Mouse (Mus musculus) lung, adult 2 months (tissue): ENCODE data around the gene Gm29797. TPM values are rescaled to one million over a fixed set of nuclear protein-coding genes. Genes with fewer than 3 reads are reported as not detected.

Source experiments
- DNase-seq: peaks from one replicate; pipeline ENCODE4 v3.0.0; 2022
- H3K4me1 ChIP-seq: fragments of 200-500 bp; 2 replicates; pipeline ENCODE4 v1.6.1; 2011; ENCODE audit warnings: low read length; ENCODE audit not compliant: control insufficient read depth, insufficient read depth
- H3K4me3 ChIP-seq: fragments of 200-500 bp; replicated peaks from 2 replicates; pipeline ENCODE3; 2011; ENCODE audit warnings: low read depth, mild to moderate bottlenecking, control low read depth, low read length; ENCODE audit errors: extremely low read depth
- CTCF ChIP-seq: fragments of 200-500 bp; IDR thresholded peaks from 2 replicates; pipeline ENCODE4 v1.5.1; 2011; ENCODE audit warnings: mild to moderate bottlenecking, low read length, control low read depth; ENCODE audit not compliant: insufficient read depth
- POLR2A ChIP-seq: fragments of 200-500 bp; IDR thresholded peaks from 2 replicates; pipeline ENCODE4 v1.6.1; 2011; ENCODE audit warnings: low read depth, mild to moderate bottlenecking, control low read depth, low read length, borderline replicate concordance; ENCODE audit errors: extremely low read depth
- WGBS: fragments of 180-500 bp; shearing (Covaris S2); methylation state at CpG from one replicate; pipeline ENCODE4 v1.1.7; 2018; 5-methylcytosine and 5-hydroxymethylcytosine counted together
- polyA plus RNA-seq: library from polyadenylated mRNA; depleted of rRNA; stranded (reverse); fragments of >200 nt; gene quantifications from 2 replicates; pipeline ENCODE4 v1.2.3, GENCODE M21; 2012

The Gm29797 gene
- polyA plus RNA-seq, 1 experiment = not detected

DNA sequence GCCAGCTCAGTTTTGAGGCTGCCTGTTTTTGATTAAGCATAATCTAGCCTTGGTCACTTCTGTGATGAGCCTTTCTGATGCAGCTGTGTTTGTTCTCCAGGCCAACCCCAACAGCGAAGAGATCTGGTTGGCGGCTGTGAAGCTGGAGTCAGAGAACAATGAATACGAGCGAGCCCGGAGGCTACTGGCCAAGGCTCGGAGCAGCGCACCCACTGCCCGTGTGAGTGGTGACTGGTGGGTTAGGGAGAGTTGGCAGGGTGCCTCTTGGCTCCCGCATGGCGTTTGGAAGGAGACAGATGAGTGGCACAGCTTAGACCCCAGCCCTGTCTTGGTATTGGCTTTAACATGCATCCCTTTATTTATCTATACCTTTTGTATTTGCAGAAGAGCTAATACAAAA is 7.9 kb upstream of the Gm29797 start:
- H3K4me1 ChIP-seq = no peaks in the 10 kb centered on the region
- TF ChIP-seq CTCF (no peak), POLR2A (no peak)
- WGBS = 88% methylated on average over 10 of the region's 10 CpGs
- no peak overlapping the region for H3K4me3 ChIP-seq
- DNase-seq = no peak

DNA sequence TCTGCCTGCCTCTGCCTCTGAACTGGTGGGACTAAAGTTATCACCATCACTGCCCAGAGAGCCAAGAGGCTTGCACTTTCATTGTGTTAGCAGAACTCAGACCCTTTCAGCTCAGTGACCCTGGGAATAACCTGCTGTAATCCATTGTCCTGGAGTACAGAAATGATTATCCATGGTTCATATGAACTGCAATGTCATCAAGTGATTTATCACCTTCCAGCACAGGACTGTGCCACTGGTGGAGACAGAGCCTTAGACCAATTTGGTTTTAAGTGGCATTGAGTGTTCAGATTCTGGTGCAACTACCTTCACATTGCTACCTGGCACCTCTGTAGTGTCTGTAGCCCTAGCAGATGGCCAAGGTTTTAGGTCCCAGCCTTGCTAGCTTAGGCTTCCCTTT is 3.8 kb upstream of the Gm29797 start:
- no peak overlapping the region for H3K4me3 ChIP-seq
- TF ChIP-seq POLR2A = no peak
- no peak for TF ChIP-seq CTCF
- H3K4me1 ChIP-seq = no peaks in the 10 kb centered on the region
- no peak for DNase-seq

DNA sequence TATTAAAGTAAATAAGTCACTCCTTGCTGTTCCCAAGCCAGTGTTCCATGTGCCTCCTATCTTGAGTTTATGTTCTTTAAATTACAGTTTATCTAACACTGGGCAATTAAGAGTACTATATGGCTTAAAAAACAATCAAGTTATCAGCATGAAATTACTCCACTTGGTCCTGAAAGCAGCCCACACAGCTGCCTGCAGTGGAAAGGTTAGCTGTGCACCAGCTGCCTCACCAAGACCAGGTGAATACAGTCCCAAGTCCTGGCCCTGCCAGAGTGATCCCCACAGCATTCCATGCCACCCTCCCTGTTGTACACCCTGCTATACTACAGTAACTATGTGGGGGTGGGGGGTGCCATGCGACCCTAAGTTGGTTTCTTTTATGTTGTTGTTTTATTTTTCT is 3.3 kb upstream of the Gm29797 start:
- no peak for DNase-seq
- H3K4me3 ChIP-seq = no peak overlapping the region
- WGBS = 100% methylated on average over 1 of the region's 1 CpGs
- H3K4me1 ChIP-seq = no peaks in the 10 kb centered on the region
- TF ChIP-seq CTCF (no peak), POLR2A (no peak)

DNA sequence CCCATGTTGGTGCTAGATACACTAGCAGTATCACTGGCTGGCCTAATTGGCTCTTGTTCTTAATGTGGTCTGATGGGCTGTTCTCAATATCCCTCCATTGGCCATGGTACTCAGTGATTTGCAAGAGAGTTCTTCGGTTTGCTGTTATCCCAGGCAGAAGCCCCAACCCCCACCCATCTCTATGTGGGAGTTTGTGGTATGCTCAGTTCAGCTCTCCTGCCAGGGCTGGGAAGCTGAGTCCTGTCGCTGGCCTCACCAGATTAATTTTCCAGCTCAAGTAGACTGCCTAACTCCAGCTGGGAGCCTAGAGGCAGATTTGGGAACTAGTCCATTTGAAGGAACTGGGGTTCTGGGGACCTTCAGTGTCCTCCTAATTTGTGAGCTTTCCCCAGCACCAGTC is 607 bp downstream of the Gm29797 start:
- no peak for DNase-seq
- TF ChIP-seq POLR2A (no peak), CTCF (no peak)
- H3K4me1 ChIP-seq = peaks cover 14% of the 10 kb centered on the region
- 78% methylated on average over 2 of the region's 2 CpGs for WGBS
- H3K4me3 ChIP-seq = no peak overlapping the region

DNA sequence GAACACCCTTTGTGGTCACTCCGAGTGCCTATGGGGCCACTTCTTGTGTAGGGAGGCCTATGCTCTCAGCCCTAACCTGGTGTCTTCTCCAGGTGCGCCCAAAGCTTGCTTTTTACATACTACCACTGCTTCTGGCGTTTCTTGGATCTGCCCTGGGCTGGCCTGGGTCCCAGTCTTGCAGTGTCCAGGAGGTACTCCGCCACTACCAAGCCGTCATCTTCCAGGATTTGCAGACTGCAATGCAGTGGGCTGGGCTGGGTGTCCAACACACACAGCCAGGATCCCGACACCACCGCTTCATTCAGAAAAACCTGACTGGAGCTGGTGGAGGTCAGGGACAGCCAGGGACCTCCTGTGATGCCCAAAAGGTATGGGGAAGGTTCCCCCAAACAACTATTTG is 1.7 kb downstream of the Gm29797 start:
- 81% methylated on average over 7 of the region's 7 CpGs for WGBS
- no peak overlapping the region for H3K4me3 ChIP-seq
- TF ChIP-seq CTCF (no peak), POLR2A (no peak)
- H3K4me1 ChIP-seq = peaks cover 22% of the 10 kb centered on the region
- DNase-seq = no peak

DNA sequence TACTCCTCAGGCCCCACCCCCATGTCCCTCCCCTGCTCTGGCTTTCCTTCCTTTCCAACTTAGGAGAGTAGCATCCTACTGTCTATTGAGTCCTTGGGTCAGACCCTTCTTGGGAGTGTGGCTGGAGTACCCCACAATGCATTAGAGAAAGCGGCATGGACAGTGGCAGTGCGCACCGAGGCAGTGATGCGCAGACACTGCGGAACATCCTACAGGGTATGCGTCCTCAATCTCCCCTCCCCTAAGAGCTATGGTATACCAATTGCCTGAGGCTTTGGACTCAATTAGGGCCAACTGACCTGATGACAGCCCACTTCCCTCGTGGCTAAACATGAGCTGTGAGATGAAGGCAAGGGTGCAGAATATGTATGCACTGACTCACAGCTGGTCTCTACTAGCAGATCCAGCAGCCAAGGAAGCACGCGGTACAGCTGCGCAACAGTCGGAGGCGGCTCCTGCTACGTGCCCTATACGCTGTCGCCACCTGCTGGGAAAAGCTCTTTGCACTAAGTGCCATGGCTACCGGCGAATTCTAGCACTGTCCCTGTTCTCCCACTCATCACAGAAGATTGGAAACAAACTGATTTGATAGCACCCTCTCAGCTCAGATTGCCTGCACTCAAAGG is 2.2 kb downstream of the Gm29797 start:
- Histone ChIP-seq H3K4me1 (peaks cover 24% of the 10 kb centered on the region), H3K4me3 (no peak overlapping the region)
- 37% methylated on average over 17 of the region's 17 CpGs for WGBS
- peak; percentile 55 for DNase-seq
- peak; percentile 57 for TF ChIP-seq CTCF
- no peak for TF ChIP-seq POLR2A

DNA sequence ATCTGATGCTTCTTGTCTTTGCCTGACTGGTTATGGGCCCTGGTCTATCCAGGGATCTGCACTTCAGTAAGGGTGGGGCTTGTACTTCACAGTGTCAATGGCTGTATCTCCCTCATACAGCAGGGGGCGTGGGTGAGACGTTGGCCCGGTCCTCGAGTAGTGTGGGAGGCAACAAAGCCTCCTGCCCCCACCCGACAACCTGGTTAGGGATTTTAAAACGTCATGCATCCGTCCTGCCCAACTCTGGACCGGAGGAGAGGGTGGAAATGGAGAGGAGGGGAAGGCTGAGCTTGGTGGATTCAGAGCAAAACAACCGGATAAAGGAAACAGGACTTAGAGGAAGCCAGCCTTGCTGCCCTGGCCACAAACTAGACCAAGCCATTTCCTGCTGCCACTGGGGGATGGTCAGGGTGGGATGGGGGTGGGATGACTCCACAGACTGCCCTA is 2.8 kb downstream of the Gm29797 start:
- Histone ChIP-seq H3K4me3 (no peak overlapping the region), H3K4me1 (peaks cover 24% of the 10 kb centered on the region)
- peak; percentile 82 for DNase-seq
- WGBS = 5% methylated on average over 9 of the region's 9 CpGs
- TF ChIP-seq CTCF = peak; percentile 88
- TF ChIP-seq POLR2A = no peak

DNA sequence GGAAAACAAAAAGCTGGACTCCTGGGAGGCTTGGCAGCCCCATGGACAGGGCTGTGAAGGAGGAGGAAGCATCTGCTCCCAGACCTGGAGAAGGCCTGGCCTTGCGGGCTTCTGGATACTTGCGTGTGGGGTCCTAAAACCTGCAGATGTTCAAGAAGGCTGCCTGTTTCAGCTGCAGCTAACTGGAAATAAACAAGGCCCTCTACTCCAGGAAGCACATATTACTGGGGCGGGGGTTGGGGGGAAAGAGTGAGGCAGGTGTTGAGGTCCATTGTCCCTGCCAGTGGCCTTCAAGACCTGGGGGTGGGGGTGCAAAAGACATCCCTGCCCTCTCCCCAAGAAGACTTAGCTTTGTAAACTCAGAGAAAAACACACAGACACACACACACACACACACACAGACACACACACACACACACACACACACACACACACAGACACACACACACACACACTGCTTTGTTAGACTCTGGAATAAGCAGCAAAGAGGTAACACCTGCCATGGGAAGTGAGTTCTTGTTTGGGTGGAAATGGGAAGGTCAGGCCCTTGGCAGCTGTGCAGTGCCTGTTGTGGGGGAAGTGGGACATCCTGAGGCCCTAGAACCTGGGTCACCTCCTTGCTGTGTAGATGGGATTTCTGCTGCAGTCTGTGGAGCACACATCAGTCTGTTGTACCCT is 5.9 kb downstream of the Gm29797 start:
- no peak for DNase-seq
- peaks cover 24% of the 10 kb centered on the region for H3K4me1 ChIP-seq
- H3K4me3 ChIP-seq = no peak overlapping the region
- WGBS = 59% methylated on average over 3 of the region's 3 CpGs
- TF ChIP-seq POLR2A = no peak
- TF ChIP-seq CTCF = no peak

DNA sequence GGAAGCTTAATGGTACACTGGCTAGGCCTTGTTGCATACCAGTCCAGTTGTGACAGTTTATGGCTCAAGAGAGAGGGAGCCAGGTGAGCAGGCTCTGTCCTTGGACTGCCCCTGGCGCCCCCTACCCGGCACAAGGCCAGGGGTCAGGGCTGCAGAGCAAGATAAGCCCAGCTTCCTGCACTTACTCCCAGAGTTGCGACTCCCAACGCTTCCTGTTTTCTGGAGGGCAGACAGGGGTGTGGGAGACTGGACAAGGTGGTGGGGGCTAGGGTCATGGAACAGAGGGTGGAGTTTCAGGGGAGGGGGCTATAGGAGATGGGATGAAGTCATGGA is 6.4 kb downstream of the Gm29797 start:
- WGBS = 24% methylated on average over 4 of the region's 4 CpGs
- no peak for TF ChIP-seq POLR2A
- no peak for TF ChIP-seq CTCF
- Histone ChIP-seq H3K4me3 (no peak overlapping the region), H3K4me1 (peaks cover 24% of the 10 kb centered on the region)
- peak; percentile 59 for DNase-seq

DNA sequence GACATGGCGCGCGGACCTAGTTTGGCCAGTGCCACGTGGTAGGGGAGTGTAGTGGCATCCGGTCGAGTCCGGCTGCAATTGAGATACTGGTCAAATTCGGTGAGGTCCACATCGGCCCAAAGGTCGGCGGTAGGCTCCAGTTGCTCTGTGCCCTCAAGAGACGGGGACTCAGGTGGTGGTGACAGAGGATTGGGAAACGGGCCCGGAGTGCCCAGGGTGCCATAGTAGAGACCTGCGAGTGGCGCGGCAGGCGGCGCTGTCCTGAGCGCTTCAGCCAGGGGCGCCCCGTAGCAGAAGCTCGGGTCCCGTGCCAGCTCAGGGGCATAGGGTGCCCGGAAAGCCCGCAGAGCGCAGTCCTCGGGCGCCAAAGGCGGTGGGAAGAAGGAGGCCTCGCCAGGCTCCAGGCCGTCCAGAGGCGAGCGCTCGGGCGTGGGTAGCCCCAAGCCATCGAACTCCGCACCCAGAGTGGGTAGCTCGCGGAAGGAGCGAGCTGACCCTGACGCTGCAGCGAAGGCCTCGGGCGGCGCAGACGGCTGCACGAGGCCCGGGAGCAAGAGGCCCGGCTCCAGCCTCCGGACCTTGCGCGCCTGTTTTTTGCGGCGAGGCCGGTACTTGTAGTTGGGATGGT is 13.6 kb downstream of the Gm29797 start:
- DNase-seq = peak; percentile 36

More for the DNA sequence above, 13.6 kb downstream of the Gm29797 start:
- Histone ChIP-seq H3K4me3 (peak overlapping the region; percentile 64), H3K4me1 (peaks cover 20% of the 10 kb centered on the region; the same call in 1 of the 2 replicates)
- TF ChIP-seq POLR2A (peak; percentile 60; the same call in 1 of the 2 replicates), CTCF (no peak)
- 5% methylated on average over 56 of the region's 56 CpGs for WGBS
